Mouse (Mus musculus): ENCODE data around the gene Ccdc148. TPM values are rescaled to one million over a fixed set of nuclear protein-coding genes. Genes with fewer than 3 reads are reported as not detected.

The Ccdc148 gene
- 5.8 and 7.1 TPM in 2 replicates for polyA plus RNA-seq (2015; fragmentation: Nextera tagmentation; extraction: Ambion mirVana)

DNA sequence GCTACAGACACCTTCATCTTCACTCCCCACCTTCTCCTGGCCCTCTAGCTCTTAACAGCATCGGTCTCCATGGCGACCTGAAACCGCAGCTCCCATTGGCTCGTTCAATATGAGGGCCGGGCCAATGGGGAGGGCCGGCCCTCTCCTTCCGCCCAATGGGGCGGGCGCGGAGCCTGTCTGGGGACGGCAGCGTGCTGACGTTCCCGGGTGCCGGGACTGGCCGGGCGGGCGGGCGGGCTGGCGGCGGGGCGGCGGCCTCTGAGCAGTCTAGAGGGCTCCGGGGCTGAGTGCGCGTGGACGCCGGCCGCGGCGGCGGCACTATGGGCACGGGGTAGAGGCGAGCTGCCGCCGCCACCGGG, at the start of gene Ccdc148, which contains the start of gene Pkp4:
Ccdc148 (minus strand) TSS at position 79 of the 359 bp plus-strand sequence.
Pkp4 (plus strand) TSS at position 246 of the 359 bp plus-strand sequence.
- H3K36me3 ChIP-seq (ENCODE audit: control insufficient read depth, insufficient read depth, low read length) = no peaks in the 10 kb centered on the region
- under 1% methylated on average over 27 of the region's 37 CpGs for WGBS
- H3K27me3 ChIP-seq (replicated peaks; ENCODE audit: control insufficient read depth, insufficient read depth, low read length) = no peaks in the 10 kb centered on the region
- H3K4me2 ChIP-seq (ENCODE audit: low read length) = peak within 1 kb of the TSS; percentile 88
- H3K27ac ChIP-seq (ENCODE audit: low read depth, low read length) = peak within 1 kb of the TSS; percentile 90
- peaks cover 15% of the 10 kb centered on the region for H3K4me1 ChIP-seq (ENCODE audit: control insufficient read depth, insufficient read depth, low read depth, low read length)
- peaks cover 3% of the 10 kb centered on the region; the same call in 1 of the 2 replicates for H3K9me3 ChIP-seq (ENCODE audit: control insufficient read depth, low read length)
- ATAC-seq = peak; percentile 99
- peak within 1 kb of the TSS; percentile 99 for H3K4me3 ChIP-seq (ENCODE audit: low read length)
- peak within 1 kb of the TSS; percentile 93 for H3K9ac ChIP-seq (ENCODE audit: low read depth, low read length)

GRCm38 (mm10) chr2:59208276-59208675, 47.8 kb upstream of the Ccdc148 start:
- H3K4me3 ChIP-seq (ENCODE audit: low read length) = no peak overlapping the region
- H3K36me3 ChIP-seq (ENCODE audit: control insufficient read depth, insufficient read depth, low read length) = no peaks in the 10 kb centered on the region
- H3K27ac ChIP-seq (ENCODE audit: low read depth, low read length) = no peak overlapping the region
- ATAC-seq = no peak
- H3K27me3 ChIP-seq (replicated peaks; ENCODE audit: control insufficient read depth, insufficient read depth, low read length) = no peaks in the 10 kb centered on the region
- no peak overlapping the region for H3K4me2 ChIP-seq (ENCODE audit: low read length)
- WGBS = 76% methylated on average over 9 of the region's 9 CpGs
- no peak overlapping the region for H3K9ac ChIP-seq (ENCODE audit: low read depth, low read length)
- peaks cover 7% of the 10 kb centered on the region for H3K4me1 ChIP-seq (ENCODE audit: control insufficient read depth, insufficient read depth, low read depth, low read length)
- no peaks in the 10 kb centered on the region for H3K9me3 ChIP-seq (ENCODE audit: control insufficient read depth, low read length)

- H3K9me3 ChIP-seq (ENCODE audit: control insufficient read depth, low read length) = no peaks in the 10 kb centered on the region
- no peak overlapping the region for H3K9ac ChIP-seq (ENCODE audit: low read depth, low read length)
- H3K4me2 ChIP-seq (ENCODE audit: low read length) = no peak overlapping the region
- no peak overlapping the region for H3K27ac ChIP-seq (ENCODE audit: low read depth, low read length)
- WGBS = 37% methylated on average over 5 of the region's 5 CpGs
- H3K4me1 ChIP-seq (ENCODE audit: control insufficient read depth, insufficient read depth, low read depth, low read length) = peaks cover 9% of the 10 kb centered on the region
- H3K27me3 ChIP-seq (replicated peaks; ENCODE audit: control insufficient read depth, insufficient read depth, low read length) = no peaks in the 10 kb centered on the region
- H3K4me3 ChIP-seq (ENCODE audit: low read length) = no peak overlapping the region
- no peaks in the 10 kb centered on the region for H3K36me3 ChIP-seq (ENCODE audit: control insufficient read depth, insufficient read depth, low read length)
- ATAC-seq = no peak
These were observed 47.2 kb upstream of the Ccdc148 start for GRCm38 (mm10) chr2:59207725-59208124.

DNA sequence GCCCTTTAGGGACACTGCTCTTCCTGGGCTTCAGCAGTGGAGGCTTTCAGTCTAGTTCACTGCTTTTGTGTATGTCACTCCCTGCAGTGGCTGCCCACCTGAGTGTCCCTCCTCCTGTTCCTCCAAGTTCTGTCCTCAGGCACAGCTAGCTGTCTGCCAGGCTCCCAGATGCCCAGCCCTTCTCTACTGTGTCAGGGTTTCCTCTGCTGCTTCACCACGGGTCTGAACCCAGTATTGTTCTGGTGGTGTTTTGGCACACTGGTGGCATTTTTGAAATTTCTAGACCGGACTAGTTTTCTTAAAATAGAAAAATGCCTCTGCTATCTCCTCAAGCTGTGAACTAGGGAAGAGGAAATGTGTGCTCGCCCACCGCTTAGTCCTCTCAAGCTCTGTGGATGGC, 46.8 kb upstream of the Ccdc148 start:
- no peaks in the 10 kb centered on the region for H3K27me3 ChIP-seq (replicated peaks; ENCODE audit: control insufficient read depth, insufficient read depth, low read length)
- no peaks in the 10 kb centered on the region for H3K36me3 ChIP-seq (ENCODE audit: control insufficient read depth, insufficient read depth, low read length)
- 47% methylated on average over 4 of the region's 4 CpGs for WGBS
- no peak overlapping the region for H3K9ac ChIP-seq (ENCODE audit: low read depth, low read length)
- H3K4me1 ChIP-seq (ENCODE audit: control insufficient read depth, insufficient read depth, low read depth, low read length) = peaks cover 9% of the 10 kb centered on the region
- no peak overlapping the region for H3K4me3 ChIP-seq (ENCODE audit: low read length)
- no peak for ATAC-seq
- H3K4me2 ChIP-seq (ENCODE audit: low read length) = no peak overlapping the region
- H3K27ac ChIP-seq (ENCODE audit: low read depth, low read length) = no peak overlapping the region
- no peaks in the 10 kb centered on the region for H3K9me3 ChIP-seq (ENCODE audit: control insufficient read depth, low read length)

- H3K4me1 ChIP-seq (ENCODE audit: control insufficient read depth, insufficient read depth, low read depth, low read length) = peaks cover 9% of the 10 kb centered on the region
- WGBS = 100% methylated on average over 2 of the region's 2 CpGs
- no peak for ATAC-seq
These were observed 45.7 kb upstream of the Ccdc148 start for GRCm38 (mm10) chr2:59206190-59206589.

DNA sequence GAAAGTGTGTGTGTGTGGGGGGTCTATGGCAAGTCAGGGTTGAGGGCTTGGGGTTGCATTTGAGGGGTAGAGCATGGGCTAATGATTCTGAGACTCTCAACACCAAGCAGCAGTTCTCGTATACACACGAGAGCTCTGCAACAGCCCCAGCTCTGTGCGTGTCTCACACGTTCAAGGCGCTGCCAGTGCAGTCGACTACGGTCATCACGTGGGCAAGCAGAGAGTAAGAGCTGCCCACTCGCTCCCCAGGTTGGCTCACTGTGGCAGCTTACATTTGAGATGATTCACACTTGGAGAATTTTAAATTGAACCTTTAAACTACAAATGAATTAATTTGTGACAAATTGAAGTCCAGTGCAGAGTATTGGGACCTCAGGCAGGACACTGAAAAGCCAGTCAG, 44.6 kb upstream of the Ccdc148 start:
- Histone ChIP-seq H3K9ac (ENCODE audit: low read depth, low read length) (no peak overlapping the region), H3K4me1 (ENCODE audit: control insufficient read depth, insufficient read depth, low read depth, low read length) (peaks cover 9% of the 10 kb centered on the region), H3K27me3 (replicated peaks; ENCODE audit: control insufficient read depth, insufficient read depth, low read length) (no peaks in the 10 kb centered on the region), H3K36me3 (ENCODE audit: control insufficient read depth, insufficient read depth, low read length) (no peaks in the 10 kb centered on the region), H3K9me3 (ENCODE audit: control insufficient read depth, low read length) (no peaks in the 10 kb centered on the region), H3K4me2 (ENCODE audit: low read length) (no peak overlapping the region), H3K4me3 (ENCODE audit: low read length) (no peak overlapping the region), H3K27ac (ENCODE audit: low read depth, low read length) (no peak overlapping the region)
- ATAC-seq = no peak
- 89% methylated on average over 9 of the region's 9 CpGs for WGBS

More at GRCm38 (mm10) chr2:59206190-59206589, 45.7 kb upstream of the Ccdc148 start:
- Histone ChIP-seq H3K9ac (ENCODE audit: low read depth, low read length) (no peak overlapping the region), H3K27ac (ENCODE audit: low read depth, low read length) (no peak overlapping the region), H3K36me3 (ENCODE audit: control insufficient read depth, insufficient read depth, low read length) (no peaks in the 10 kb centered on the region), H3K9me3 (ENCODE audit: control insufficient read depth, low read length) (no peaks in the 10 kb centered on the region), H3K4me2 (ENCODE audit: low read length) (no peak overlapping the region), H3K27me3 (replicated peaks; ENCODE audit: control insufficient read depth, insufficient read depth, low read length) (no peaks in the 10 kb centered on the region), H3K4me3 (ENCODE audit: low read length) (no peak overlapping the region)

DNA sequence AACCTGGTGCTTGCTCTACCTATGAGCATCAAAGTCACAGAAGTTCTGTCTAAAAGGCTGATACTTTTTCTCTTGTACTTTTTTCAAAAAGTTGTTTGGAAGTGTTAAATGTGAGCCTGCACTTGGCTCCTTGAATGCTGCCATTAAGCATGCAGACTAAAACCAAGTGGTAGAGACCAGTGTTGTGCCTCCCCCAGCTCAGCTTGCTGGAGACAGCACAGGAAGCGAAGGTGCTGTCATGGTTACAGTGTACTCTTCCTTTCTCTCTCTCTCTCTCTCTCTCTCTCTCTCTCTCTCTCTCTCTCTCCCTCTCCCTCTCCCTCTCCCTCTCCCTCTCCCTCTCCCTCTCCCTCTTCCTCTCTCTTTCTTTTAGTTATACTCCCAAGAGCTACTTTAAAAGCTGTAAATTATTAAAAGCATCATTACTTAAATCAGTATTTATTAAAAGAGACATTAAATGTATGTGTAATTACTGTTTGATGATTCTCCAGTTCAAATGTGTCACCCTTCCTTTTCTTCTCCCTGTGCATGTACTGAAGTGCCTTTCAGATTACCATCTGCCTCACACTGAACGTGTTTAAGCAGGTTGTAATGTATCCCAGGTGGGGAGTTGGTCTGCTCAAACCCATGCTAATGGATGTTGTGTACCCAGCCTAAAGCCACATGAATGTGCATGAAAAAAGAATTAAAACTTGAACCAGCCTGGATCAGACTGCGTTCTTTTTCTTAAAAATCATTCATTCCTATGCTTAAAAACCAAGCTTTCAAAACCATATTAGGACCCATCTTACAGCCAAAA, 43.3 kb upstream of the Ccdc148 start:
- H3K36me3 ChIP-seq (ENCODE audit: control insufficient read depth, insufficient read depth, low read length) = no peaks in the 10 kb centered on the region
- no peak overlapping the region for H3K4me3 ChIP-seq (ENCODE audit: low read length)
- ATAC-seq = no peak; the same call in 1 of the 2 replicates
- no peaks in the 10 kb centered on the region for H3K27me3 ChIP-seq (replicated peaks; ENCODE audit: control insufficient read depth, insufficient read depth, low read length)
- no peak overlapping the region for H3K9ac ChIP-seq (ENCODE audit: low read depth, low read length)
- no peak overlapping the region for H3K27ac ChIP-seq (ENCODE audit: low read depth, low read length)
- H3K4me1 ChIP-seq (ENCODE audit: control insufficient read depth, insufficient read depth, low read depth, low read length) = peaks cover 9% of the 10 kb centered on the region
- WGBS = 52% methylated on average over 3 of the region's 3 CpGs
- H3K9me3 ChIP-seq (ENCODE audit: control insufficient read depth, low read length) = no peaks in the 10 kb centered on the region
- no peak overlapping the region for H3K4me2 ChIP-seq (ENCODE audit: low read length)

GRCm38 (mm10) chr2:59202930-59203329, 42.4 kb upstream of the Ccdc148 start:
- H3K27ac ChIP-seq (ENCODE audit: low read depth, low read length) = no peak overlapping the region
- ATAC-seq = no peak
- no peak overlapping the region for H3K9ac ChIP-seq (ENCODE audit: low read depth, low read length)
- H3K9me3 ChIP-seq (ENCODE audit: control insufficient read depth, low read length) = no peaks in the 10 kb centered on the region
- no peak overlapping the region for H3K4me3 ChIP-seq (ENCODE audit: low read length)
- peaks cover 9% of the 10 kb centered on the region for H3K4me1 ChIP-seq (ENCODE audit: control insufficient read depth, insufficient read depth, low read depth, low read length)
- H3K27me3 ChIP-seq (replicated peaks; ENCODE audit: control insufficient read depth, insufficient read depth, low read length) = no peaks in the 10 kb centered on the region
- H3K4me2 ChIP-seq (ENCODE audit: low read length) = no peak overlapping the region
- H3K36me3 ChIP-seq (ENCODE audit: control insufficient read depth, insufficient read depth, low read length) = no peaks in the 10 kb centered on the region
- WGBS = 70% methylated on average over 5 of the region's 5 CpGs

GRCm38 (mm10) chr2:59200511-59200910, 40.0 kb upstream of the Ccdc148 start:
- Histone ChIP-seq H3K4me3 (ENCODE audit: low read length) (no peak overlapping the region), H3K9ac (ENCODE audit: low read depth, low read length) (no peak overlapping the region), H3K4me1 (ENCODE audit: control insufficient read depth, insufficient read depth, low read depth, low read length) (peaks cover 6% of the 10 kb centered on the region), H3K9me3 (ENCODE audit: control insufficient read depth, low read length) (no peaks in the 10 kb centered on the region), H3K27ac (ENCODE audit: low read depth, low read length) (no peak overlapping the region), H3K27me3 (replicated peaks; ENCODE audit: control insufficient read depth, insufficient read depth, low read length) (no peaks in the 10 kb centered on the region), H3K36me3 (ENCODE audit: control insufficient read depth, insufficient read depth, low read length) (no peaks in the 10 kb centered on the region), H3K4me2 (ENCODE audit: low read length) (no peak overlapping the region)
- 66% methylated on average over 3 of the region's 3 CpGs for WGBS
- ATAC-seq = no peak
